Mouse (Mus musculus) kidney, adult 2 months (tissue): ENCODE results near the gene Arl14. TPM values are rescaled to one million over a fixed set of nuclear protein-coding genes. Genes with fewer than 3 reads are reported as not detected.
"Not testable (repeated sequence)": the region's sequence is repeated elsewhere in the genome, so short reads cannot be mapped to it uniquely, and the experiment has no call there.

Source experiments
- DNase-seq: peaks from one replicate; pipeline ENCODE4 v3.0.0; 2021
- H3K27ac ChIP-seq: fragments of 200-500 bp; 2 replicates; pipeline ENCODE4 v1.5.1; 2012; ENCODE audit warnings: low read depth, low read length, control low read depth, inconsistent platforms; ENCODE audit not compliant: insufficient read depth
- H3K27me3 ChIP-seq: fragments of 200-500 bp; replicated peaks from 2 replicates; pipeline ENCODE4 v1.6.1; 2012; ENCODE audit warnings: mild to moderate bottlenecking, moderate library complexity, low read length, inconsistent platforms; ENCODE audit not compliant: control insufficient read depth, insufficient read depth
- H3K36me3 ChIP-seq: fragments of 200-500 bp; 2 replicates; pipeline ENCODE4 v1.6.1; 2012; ENCODE audit warnings: mild to moderate bottlenecking, moderate library complexity, low read length, inconsistent platforms; ENCODE audit not compliant: control insufficient read depth, insufficient read depth
- H3K4me1 ChIP-seq: fragments of 200-500 bp; 2 replicates; pipeline ENCODE4 v1.6.1; 2011; ENCODE audit warnings: low read length; ENCODE audit not compliant: control insufficient read depth, insufficient read depth
- H3K4me3 ChIP-seq: fragments of 200-500 bp; 2 replicates; pipeline ENCODE4 v1.5.1; 2011; ENCODE audit warnings: mild to moderate bottlenecking, low read depth, low read length, control low read depth; ENCODE audit not compliant: insufficient read depth
- CTCF ChIP-seq: fragments of 200-500 bp; conservative IDR thresholded peaks from 2 replicates; pipeline ENCODE4 v1.5.1; 2011; ENCODE audit warnings: low read depth, mild to moderate bottlenecking, control low read depth, low read length, moderate library complexity, mixed read lengths; ENCODE audit not compliant: insufficient read depth, insufficient read length
- POLR2A ChIP-seq: fragments of 200-500 bp; IDR thresholded peaks from one replicate; pipeline ENCODE4 v1.6.1; 2011; ENCODE audit warnings: low read depth, low read length, control low read depth
- WGBS: fragments of 180-500 bp; shearing (Covaris S2); methylation state at CpG from one replicate; pipeline ENCODE4 v1.1.7; 2018; 5-methylcytosine and 5-hydroxymethylcytosine counted together
- polyA plus RNA-seq: library from polyadenylated mRNA; depleted of rRNA; stranded (reverse); fragments of >200 nt; gene quantifications from 2 replicates; pipeline ENCODE4 v1.2.3, GENCODE M21; 2012

Gene Arl14
- polyA plus RNA-seq, 1 experiment, result not detected

DNA sequence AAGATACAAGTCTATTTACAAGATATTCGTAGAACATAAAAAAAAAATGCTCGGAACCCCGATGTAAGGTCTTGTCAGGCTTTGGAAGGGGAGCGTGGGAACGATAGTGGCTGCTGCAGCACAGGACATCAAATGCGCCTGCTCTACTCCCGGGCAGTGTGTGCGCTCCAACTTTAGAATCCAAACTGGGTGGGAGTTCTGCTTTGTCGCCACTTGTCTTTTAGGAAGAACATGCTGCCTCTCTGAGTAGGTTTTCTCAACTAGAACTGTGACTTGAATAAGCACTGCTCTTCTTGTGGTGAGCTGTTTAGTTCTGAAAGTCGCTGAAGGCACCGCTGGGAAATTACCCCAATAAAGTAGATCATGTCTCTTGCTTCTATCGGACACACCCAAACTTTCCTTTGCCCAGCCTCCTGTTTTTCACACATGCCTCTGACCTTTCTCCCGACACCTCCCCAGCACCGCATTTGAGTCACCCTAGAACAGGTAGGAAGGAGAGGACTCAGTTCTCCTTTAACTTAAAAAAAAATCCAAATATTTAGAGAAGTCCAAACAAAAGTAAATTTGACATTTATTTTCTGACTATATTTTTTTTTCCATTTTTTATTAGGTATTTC lies 9.4 kb downstream of the Arl14 start:
- Histone ChIP-seq H3K4me1 (no peaks in the 10 kb centered on the region), H3K27ac (no peak overlapping the region), H3K4me3 (no peak overlapping the region), H3K36me3 (no peaks in the 10 kb centered on the region), H3K27me3 (no peaks in the 10 kb centered on the region)
- TF ChIP-seq CTCF (no peak), POLR2A (no peak)
- WGBS, result 76% methylated on average over 14 of the region's 14 CpGs
- DNase-seq, result no peak

DNA sequence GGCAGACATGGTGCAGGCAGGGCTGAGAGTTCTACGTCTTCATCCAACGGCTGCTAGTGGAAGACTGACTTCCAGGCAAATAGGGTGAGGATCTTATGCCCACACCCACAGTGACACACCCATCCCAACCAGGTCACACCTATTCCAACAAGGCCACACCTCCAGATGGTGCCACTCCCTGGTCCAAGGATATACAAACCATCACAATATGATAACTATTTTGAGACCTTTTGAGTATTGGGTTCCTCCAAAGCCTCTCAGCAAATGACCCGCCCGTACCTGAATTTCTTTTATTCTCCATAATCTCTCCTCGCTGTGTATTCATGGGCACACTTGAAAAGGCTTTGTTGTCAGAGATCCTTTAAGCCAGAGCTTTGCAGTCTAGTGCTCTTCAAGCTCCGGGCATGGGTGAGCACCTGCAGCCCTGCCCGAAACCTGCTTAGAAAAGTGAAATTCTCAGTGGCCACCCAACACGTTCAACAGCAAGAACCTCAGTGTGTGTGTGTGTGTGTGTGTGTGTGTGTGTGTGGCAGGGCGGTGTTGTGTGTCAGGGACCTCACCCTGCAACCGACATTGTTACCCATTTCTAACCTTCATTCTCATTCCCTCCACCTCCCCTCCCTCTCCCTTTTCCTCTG lies 11.5 kb downstream of the Arl14 start:
- not testable (repeated sequence) for H3K4me1 ChIP-seq, H3K4me3 ChIP-seq, H3K27ac ChIP-seq, DNase-seq, H3K36me3 ChIP-seq, H3K27me3 ChIP-seq
- WGBS, result 86% methylated on average over 10 of the region's 10 CpGs

DNA sequence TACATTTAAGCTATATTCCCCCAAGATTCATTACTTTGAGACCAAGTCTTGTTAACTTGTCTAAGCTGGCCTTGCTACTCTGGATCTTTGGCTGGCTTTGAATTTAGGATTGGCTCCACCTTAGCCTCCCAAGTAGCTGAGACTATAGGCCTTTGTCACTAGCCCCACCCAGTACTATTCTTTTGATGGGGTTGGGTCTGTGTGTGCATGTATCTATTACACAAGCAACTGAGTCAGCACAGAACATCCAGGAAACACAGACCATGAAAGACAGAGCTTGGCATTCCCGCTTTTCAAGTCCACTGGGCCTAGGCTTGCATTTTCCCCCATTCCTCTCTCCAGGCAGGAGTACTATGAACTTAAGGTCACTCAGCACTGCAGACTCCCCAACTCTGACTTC lies 12.3 kb downstream of the Arl14 start:
- WGBS, result 94% methylated on average over 1 of the region's 1 CpGs
- H3K27ac ChIP-seq, result no peak overlapping the region
- TF ChIP-seq POLR2A, result no peak
- no peak for TF ChIP-seq CTCF
- no peak overlapping the region for H3K4me3 ChIP-seq
- H3K27me3 ChIP-seq, result no peaks in the 10 kb centered on the region
- H3K36me3 ChIP-seq, result no peaks in the 10 kb centered on the region
- DNase-seq, result no peak
- H3K4me1 ChIP-seq, result no peaks in the 10 kb centered on the region

DNA sequence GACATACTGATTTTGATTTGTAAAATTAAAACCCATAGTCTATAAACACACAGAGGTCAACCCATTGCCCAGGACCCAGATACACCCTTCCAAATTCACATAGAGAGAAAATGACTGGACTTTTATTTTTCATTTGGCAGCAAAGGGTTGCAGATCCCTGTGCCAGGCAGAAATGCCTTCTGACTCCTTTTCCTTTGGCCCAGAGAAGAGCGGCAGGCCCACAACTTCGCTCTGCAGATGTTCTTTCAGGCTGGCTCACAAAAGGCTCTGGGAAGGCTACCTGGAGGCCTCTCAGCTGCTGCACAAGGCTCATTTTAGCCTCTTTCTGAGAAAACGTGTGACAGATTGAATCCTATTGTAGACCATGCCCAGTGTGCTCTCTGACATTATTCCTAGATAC lies 13.6 kb downstream of the Arl14 start:
- Histone ChIP-seq H3K36me3 (no peaks in the 10 kb centered on the region), H3K27ac (no peak overlapping the region), H3K4me1 (no peaks in the 10 kb centered on the region), H3K27me3 (no peaks in the 10 kb centered on the region; the same call in 1 of the 2 replicates), H3K4me3 (no peak overlapping the region)
- no peak for DNase-seq
- WGBS, result 75% methylated on average over 3 of the region's 3 CpGs
- TF ChIP-seq CTCF (no peak), POLR2A (no peak)

DNA sequence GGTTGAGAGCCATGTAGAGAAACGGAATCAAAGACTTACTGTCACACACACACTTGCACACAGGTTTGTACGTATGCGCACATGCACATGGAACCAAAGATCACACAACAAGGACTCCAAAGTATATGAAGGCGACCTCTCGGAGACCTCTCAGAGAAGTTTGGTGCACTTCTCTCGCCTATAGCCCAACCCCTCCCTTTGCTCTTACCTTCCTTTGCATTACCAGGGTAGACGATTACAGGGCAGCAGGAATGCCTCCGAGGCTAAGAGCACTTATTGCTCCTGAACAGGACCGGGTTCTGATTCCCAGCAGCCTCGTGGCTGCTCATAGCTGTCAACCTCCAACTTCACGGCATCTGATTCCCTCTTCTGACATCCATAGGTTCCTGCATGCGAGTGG lies 14.3 kb downstream of the Arl14 start:
- H3K36me3 ChIP-seq, result no peaks in the 10 kb centered on the region
- H3K27ac ChIP-seq, result no peak overlapping the region
- DNase-seq, result no peak
- no peaks in the 10 kb centered on the region for H3K4me1 ChIP-seq
- TF ChIP-seq POLR2A (no peak), CTCF (no peak)
- 91% methylated on average over 12 of the region's 12 CpGs for WGBS
- H3K27me3 ChIP-seq, result no peaks in the 10 kb centered on the region; the same call in 1 of the 2 replicates
- H3K4me3 ChIP-seq, result no peak overlapping the region

DNA sequence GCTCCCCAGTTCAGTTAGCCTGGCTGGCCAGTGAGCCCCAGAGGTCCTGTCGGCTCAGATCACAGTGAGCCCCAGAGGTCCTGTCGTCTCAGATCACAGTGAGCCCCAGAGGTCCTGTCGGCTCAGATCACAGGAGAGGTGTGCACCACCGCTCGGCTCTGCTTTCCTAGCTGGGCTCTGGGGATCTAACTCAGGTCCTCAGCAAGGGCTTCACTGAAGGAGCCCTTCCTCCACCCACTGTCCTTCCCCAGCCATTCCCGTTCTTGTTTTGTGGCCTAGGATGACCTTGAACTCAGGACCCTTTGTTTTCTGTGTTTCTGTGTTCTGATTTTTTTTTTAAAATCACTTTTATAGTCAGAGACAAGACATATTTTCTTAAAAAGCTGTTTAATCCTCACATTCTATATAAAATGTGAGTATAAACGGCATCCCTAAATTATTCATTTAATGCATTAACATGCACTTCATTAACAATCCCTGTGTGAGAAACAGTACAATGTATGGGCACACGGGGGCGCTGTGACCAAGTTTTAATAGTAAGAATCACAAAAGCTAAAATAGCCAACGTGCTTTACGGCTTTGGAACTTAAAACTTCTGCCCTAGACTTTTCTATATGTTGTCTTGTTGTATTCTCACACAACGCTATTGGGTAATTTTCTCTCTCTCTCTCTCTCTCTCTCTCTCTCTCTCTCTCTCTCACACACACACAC lies 16.1 kb downstream of the Arl14 start:
- no peaks in the 10 kb centered on the region for H3K4me1 ChIP-seq
- H3K27me3 ChIP-seq, result no peaks in the 10 kb centered on the region; the same call in 1 of the 2 replicates
- TF ChIP-seq POLR2A (no peak), CTCF (0 out of 2 replicates have a peak, but pooled peaks have one; percentile 4)
- peak; percentile 49 for DNase-seq
- H3K27ac ChIP-seq, result no peak overlapping the region
- no peaks in the 10 kb centered on the region for H3K36me3 ChIP-seq
- 39% methylated on average over 12 of the region's 12 CpGs for WGBS
- no peak overlapping the region for H3K4me3 ChIP-seq

DNA sequence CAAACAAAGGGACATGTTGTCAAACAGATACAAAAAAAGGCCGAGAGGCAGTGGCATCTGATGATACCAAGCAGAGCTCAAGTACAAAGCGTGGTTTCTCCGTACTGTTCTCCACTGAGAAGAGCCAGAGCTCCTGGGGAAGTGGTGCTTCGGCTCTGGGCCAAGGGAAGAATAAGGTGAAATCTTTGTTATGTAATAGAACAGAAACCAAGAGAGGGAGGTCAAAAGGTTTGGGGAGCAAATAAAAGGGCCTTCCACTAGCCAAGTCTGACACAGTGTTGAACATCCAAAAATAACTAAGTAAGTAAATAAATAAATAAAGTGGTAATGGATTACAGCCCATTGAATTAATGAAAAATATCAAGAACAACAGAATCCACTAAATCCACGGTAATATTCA lies 17.0 kb downstream of the Arl14 start:
- Histone ChIP-seq H3K27me3 (no peaks in the 10 kb centered on the region; the same call in 1 of the 2 replicates), H3K4me1 (no peaks in the 10 kb centered on the region), H3K36me3 (no peaks in the 10 kb centered on the region), H3K27ac (no peak overlapping the region), H3K4me3 (no peak overlapping the region)
- no peak for TF ChIP-seq CTCF
- no peak for TF ChIP-seq POLR2A
- DNase-seq, result no peak
- 85% methylated on average over 5 of the region's 5 CpGs for WGBS
